Mouse (Mus musculus): ENCODE measurements at regions not wholly inside any gene's neighbourhood (a gene's known extent, or its start where the extent isn't known, plus 50 kb on each side); places are given as distances from the start of the nearest gene placed in this dataset.

GRCm38 (mm10) chr13:72355297-72355696, 273.3 kb upstream of the Irx2 start:
- no peak for DNase-seq (ENCODE audit: low spot score)

- no peak for DNase-seq (ENCODE audit: low spot score)
Measured at GRCm38 (mm10) chr13:72355821-72356220, 272.8 kb upstream of the Irx2 start.

DNA sequence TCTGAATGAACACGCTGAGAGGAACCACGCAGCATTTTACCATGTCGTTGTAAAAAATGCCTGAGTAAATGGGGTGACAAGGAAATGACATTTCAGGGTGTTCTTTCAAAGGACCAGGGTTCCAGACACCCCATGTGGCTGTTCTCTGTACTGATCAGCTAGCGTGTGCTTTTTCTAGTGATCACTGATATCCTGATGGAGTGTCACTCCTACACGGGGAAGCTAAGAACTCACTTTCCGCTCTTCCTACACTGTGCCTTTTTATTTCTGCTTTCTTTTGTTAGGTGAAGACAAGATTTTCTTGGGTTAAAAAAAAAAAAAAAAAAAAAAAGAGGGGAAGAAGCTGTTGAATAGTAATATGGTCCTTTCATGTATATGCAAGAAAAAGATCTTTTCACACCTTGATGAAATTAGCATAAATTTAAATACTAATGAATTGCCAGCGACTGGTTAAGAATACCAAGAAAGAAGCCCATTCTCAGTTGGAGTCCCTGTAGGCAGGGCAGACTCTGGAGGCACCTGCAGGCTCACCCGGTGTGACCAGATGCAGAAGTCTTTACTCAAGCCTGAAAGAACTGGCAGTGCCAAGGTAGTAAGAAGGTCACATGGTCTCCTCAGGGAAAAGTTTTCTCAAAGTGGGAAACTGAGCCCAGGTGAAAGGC, 270.2 kb upstream of the Irx2 start:
- no peak for DNase-seq (ENCODE audit: low spot score)

GRCm38 (mm10) chr13:72365534-72366271, 262.9 kb upstream of the Irx2 start:
- DNase-seq (ENCODE audit: low spot score) = no peak

- DNase-seq (ENCODE audit: low spot score) = no peak
Measured at GRCm38 (mm10) chr13:72366281-72366680, 262.3 kb upstream of the Irx2 start.

DNA sequence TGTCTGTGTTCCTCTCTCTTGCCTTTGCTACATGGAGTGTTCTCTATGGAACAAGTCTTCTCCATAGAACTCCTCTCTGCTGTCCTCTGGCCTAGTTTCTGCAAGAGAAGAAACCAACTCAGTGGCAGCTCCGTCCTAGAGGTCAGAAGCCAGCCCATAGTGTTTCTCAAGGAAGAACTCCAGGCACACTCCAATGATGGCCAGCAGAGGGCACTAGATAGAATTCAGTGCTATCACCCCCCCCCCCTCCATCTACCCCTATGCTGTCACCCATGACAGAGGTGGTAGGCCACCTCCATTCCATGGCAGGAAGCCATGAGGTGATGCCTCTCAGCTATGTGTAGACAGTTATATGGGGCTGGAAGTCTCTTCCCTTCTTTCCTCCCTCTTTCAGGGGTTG, 258.5 kb upstream of the Irx2 start:
- no peak for DNase-seq (ENCODE audit: low spot score)

DNA sequence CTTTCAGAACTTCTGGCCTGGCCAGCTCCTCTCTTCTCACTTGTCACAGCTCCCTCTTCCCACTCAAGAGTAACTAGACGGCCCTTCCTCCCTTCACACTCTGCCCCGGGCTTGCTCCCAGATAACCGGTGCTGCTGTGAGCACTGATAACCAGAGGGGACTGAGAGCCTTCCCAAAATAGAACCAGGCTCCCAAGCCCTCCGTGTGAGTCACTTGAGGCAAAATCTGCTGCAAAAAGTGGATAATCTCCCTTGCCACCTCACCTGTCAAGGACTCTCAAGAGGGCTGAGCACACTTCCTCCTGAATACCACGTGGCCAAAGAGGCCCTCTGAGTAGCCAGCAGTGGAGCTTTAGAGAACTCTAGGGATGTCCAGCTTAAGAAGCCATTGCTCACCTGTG, 257.6 kb upstream of the Irx2 start:
- no peak for DNase-seq (ENCODE audit: low spot score)

DNA sequence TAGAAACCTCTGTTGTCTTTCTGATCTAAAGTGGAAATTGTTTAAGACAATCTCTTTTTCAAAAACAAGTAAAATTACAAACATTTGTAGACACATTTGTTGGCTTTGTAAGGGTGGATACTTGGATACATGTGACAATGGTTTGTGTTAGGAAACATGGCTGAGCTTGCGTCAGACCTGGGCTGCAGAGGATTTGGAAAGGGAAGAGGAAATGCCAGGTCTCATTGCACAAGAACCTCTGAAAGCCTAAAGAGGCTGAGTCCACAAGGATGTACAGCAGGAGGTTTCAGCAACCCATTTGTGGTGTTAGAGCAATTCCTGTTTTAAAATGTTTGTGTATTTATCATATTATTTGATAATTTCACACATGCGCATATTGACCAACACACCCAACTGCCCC, 235.3 kb upstream of the Irx2 start:
- DNase-seq (ENCODE audit: low spot score) = no peak

- DNase-seq (ENCODE audit: low spot score) = peak; percentile 25
Measured at GRCm38 (mm10) chr13:72400677-72401076, 227.9 kb upstream of the Irx2 start.

DNA sequence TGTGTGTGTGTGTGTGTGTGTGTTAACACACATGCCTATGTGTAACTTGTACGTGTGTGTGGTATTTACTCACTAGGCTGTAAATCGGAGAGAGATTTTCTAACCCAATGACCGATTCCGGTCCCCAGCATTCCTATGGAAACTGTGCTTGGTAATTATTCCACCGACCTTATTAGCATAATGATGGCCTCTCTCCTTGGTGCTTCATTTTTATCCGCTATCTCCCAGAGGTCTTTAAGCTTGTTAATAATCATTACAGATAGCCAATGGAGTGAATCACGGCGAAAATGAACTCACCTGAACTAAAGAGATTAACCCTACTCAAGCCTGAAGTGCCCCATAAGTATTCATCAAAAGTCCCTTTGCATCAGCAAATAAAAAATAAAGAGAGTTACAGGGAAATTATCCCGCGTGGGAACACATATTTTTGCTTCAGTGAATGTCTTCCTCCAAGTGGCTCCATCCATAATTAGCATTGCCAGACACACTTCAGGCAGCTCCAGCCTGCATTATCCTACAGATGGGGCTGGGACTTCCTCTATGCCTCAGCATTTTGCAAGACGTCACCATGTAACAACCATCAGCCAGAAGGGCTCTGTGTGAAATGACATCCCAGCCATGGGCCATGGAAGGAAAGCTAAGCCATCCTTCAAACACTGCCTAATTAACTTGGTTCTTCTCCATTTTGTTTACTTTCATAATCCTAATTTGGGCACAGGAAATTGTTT, 219.2 kb upstream of the Irx2 start:
- DNase-seq (ENCODE audit: low spot score) = no peak

DNA sequence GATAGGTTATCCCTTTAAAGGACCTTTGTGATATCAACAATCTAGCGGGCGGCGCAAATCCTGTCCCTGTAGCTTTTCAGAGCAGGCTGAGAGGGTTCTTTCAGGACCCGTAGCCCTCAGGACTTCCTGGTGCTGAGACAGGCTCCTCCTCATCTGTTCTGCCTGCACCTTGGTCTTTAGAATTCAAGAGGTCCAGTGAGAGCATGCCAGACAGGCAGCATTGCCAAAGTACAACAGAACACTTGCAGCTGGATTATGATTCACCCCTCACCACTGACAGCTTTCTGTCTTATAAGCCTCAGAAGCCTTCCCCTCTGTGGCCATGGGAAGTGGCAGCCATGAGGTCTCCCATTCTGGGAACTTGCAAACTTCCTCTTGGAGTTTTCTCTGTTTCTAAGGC, 216.0 kb upstream of the Irx2 start:
- DNase-seq (ENCODE audit: low spot score) = no peak

- DNase-seq (ENCODE audit: low spot score) = no peak
Measured at GRCm38 (mm10) chr13:72416981-72417380, 211.6 kb upstream of the Irx2 start.

- DNase-seq (ENCODE audit: low spot score) = no peak
Measured at GRCm38 (mm10) chr13:72417816-72418215, 210.8 kb upstream of the Irx2 start.

GRCm38 (mm10) chr13:72418285-72418684, 210.3 kb upstream of the Irx2 start:
- DNase-seq (ENCODE audit: low spot score) = no peak

DNA sequence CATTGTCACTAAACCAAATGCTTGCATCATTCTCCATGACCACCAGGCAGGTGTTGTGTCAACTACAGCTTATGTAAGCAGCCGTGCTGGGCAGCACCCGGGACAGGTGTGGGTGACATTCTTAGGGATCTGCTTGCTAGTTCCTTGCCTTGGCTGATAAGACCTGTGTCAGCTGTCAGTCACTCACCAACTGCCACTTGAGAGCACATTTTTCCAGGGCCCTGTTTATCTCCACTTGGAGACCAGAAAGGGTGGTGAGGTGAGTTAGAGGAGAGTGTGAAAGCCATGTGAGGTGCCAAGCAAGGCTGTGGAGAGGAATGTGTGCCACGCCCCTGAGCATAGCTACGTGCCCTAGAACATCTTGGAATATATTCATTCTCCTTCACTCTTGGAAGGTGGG, 209.1 kb upstream of the Irx2 start:
- DNase-seq (ENCODE audit: low spot score) = no peak

GRCm38 (mm10) chr13:72425917-72426316, 202.7 kb upstream of the Irx2 start:
- DNase-seq (ENCODE audit: low spot score) = peak; percentile 2

DNA sequence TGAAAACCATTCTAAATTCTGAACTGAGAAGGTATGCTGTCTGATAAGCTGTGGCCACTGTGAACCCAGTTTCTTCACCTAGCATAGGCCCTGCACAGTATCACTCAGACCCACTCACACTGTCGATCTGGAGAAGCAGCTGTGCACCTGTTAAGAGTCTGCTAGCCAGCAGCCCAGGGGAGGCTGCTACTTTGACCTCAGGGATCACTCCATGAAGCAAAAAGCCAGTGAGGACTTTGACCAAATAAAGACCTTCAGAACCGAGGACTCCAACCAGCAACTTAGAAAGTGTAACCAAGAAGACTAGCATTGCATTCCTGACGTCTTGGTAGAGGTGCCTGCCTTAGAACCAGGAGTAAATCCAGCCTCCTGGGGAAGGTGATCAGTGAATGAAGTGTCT, 183.3 kb upstream of the Irx2 start:
- DNase-seq (ENCODE audit: low spot score) = no peak

GRCm38 (mm10) chr13:72448458-72449058, 180.1 kb upstream of the Irx2 start:
- no peak for DNase-seq (ENCODE audit: low spot score)

DNA sequence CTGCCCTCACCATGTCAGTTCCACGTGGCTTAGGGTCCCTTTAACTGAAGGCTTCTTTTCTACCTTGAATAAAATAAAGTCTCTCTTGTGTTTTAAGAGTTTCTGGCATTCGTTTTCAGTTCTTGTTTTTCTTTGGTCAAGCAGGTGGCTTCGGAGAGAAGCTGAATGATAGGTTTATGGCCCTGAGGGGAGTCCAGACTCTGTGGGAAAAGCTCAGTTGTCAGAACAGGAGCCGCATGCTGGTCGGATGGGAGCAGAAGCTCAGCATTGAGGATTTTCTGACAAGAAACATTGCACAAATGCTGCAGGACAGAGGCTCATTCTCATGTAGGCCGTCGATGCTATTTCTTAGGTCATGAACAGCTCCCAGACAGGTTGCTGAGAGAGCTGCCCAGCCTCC, 133.3 kb upstream of the Irx2 start:
- DNase-seq (ENCODE audit: low spot score) = no peak

DNA sequence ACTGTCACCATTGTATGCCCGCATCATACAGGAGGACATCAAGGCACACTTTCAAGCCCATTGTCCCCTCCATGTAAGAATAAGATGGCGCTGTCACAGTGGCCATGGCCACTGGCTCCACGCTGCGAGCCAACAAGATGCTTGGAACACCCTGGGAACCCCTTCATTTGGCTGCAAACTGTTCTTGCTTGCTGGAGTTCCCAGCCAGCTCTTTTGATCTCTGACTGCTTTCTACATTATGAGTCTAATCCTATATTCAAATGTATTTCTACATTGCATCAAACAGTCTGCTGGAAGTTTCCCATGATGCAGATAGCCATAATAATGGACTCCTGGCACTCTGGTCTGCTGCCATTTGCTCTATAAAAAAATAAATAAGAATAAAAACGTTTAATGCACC, 131.6 kb upstream of the Irx2 start:
- no peak for DNase-seq (ENCODE audit: low spot score)

DNA sequence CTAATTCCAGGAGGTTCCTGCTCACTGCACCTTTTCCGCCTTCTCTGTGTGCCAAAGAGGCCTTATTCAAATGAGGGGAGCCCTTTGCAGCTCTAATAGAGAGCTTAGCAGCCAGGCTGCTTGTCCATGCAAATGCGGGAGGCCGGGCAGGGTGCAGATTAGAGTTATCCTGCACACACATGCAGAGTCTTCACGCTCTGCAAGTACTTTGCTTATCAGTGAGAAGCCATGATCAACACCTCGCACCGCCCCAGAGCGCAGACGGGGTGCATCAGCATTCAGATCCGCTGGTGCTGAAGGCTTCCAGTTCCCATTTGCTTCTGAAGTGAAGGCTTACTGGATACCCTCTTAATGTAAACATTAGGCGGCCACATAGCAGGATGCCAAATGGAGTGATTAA, 131.1 kb upstream of the Irx2 start:
- peak; percentile 3 for DNase-seq (ENCODE audit: low spot score)

DNA sequence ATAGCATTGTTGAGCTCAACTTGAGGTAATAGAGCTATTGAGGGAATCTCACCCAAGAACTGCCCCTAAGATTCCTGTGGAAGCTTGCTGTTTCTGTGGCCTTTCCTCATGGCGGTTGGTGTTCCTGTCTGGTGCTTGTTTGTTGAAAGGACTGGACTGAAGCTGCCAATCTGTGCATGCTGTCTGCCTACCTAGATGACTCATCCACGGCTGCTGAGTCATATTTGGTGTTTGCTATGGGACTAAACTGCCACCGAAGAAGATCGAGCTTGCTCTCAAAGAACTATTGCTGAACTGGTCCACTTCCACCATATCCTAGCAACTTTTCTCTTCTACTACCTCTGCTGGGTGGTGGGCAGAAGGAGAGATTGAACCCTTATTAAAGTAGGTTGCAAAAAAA, 122.7 kb upstream of the Irx2 start:
- DNase-seq (ENCODE audit: low spot score) = no peak

- no peak for DNase-seq (ENCODE audit: low spot score)
Measured at GRCm38 (mm10) chr13:72538633-72539032, 90.0 kb upstream of the Irx2 start.
